Mouse (Mus musculus): ENCODE results near the gene Maged2.

Gene Maged2

DNA sequence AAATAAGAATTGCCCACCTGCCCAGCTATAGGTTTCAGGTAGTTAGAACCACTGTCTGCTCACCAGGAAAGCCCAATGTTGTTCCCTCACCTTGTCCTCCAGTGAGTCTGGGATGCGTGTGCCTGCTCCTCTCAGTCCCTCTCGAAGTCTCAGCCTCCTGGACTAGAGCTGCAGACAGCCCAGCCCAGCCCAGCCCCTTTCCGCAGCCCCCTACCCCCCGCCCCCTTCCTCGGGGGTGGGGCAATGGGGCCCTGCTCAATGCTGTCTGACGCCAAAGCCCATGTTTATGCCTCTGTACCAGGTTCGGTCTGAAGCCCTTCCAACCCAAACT is at the start of gene Maged2:
Gene Maged2, minus strand, starts transcription at position 207 of the 331 bp plus-strand sequence.
- 5% methylated on average over 7 of the region's 7 CpGs for WGBS

DNA sequence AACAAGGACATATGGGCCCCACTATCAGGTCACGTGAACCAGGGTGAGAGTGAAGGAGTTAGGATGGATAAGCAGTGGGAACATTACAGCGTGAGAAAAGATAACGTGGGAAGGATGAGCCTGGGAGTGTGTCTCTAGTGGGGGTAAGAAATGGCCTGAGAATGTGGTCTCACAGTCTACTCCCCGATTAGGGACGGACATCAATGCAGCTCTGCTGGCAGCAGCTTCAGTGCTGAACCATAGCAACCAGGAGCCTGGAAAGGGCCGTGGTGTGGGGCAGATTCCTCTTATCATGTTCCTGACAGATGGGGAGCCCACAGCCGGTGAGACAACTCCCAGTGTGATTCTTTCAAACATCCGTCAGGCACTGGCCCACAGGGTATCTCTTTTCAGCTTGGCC is 34.1 kb upstream of the Maged2 start:
- WGBS = 68% methylated on average over 8 of the region's 8 CpGs

DNA sequence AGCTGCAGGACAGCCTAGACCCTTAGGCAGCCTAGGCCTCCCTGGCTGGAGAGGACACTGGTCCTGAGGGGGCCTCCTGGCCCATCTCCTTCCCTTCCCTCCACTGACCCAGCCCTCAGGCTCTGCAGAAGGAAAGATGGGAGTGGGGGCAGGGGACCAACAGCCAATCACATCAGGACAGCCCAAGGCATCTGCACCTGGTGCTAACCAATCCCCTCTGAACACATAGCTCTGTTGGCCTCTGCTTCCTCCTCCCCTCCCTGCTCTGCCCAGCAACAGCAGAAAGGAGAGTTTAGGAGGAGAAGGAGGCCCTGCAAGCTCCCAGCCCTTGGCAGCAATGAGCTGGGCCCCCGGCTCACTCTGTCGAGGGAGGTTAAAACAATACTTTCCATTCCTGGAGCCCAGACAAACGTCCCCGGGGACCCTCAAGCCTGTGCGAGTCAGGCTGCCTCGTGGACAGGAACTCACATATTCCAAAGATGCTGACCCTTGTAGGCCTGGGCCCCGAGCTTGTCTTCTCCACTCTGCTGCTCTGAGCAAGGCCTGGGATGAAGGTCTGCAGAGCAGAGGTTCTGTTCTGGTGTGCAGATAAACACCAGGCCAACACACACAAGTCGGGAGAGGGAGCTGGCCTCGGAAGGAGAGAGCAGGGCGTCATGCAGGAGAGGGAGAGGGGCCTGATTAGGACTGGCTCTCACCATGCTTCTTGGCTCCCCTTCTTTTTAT is 31.5 kb upstream of the Maged2 start:
- WGBS = 64% methylated on average over 4 of the region's 10 CpGs

DNA sequence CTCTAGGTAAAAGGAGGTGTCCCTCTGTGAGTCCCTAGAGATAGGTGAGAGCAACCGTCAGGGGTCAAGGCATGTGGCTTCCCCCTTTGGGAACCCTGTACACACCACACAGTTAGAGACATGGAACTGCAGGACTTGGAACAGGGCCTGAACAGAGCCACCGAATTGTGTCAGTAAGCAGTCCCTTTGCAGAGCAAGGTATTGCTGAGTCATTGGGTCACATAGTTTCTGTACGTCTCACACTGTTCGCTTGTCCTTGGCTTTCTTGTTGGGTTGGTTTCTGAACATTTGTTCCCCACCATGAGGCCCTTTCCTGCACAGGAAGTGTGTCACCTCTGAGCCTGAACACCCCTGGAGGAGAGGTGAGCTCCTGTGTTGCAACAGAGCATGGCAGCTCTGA is 29.1 kb upstream of the Maged2 start:
- 76% methylated on average over 2 of the region's 4 CpGs for WGBS

DNA sequence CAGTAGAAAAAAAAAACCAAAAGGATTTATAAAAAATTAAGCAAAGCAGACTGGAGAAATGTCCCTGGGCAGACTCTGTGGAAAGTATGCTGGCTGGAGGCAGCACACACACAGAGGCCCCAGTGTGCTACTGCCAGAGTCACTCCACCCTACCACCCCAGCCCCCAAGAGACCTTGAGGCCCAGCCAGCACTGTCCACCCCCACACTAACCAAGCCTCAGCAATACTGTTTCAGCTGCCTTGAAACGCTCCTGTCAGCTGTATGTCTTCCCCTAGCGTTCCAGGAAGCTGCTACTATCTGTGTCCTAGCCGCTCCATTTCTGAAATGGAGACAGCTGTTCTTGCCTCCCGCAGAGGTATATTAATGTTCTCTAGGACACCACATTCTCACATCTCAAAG is 16.2 kb upstream of the Maged2 start:
- 59% methylated on average over 4 of the region's 4 CpGs for WGBS

DNA sequence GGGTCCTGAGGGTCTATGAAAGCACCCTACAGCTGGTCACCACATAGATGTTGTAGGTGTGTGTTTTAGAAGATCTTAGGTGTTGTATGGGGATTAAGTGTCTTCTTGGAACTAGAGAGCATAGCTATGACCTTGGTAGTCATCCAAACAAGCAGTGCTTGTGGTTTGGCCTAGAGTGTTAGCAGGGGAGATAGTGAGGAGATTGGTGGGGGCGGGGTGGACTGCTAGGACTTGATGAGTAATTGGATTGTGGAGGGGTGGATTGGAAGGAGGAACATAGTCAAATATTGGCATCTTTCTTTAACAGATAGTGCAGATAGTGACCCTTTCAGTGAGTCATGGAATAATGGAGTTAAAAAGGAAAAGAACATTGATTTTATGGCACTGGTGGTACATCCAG is 1.5 kb upstream of the Maged2 start:
- 94% methylated on average over 1 of the region's 1 CpGs for WGBS

DNA sequence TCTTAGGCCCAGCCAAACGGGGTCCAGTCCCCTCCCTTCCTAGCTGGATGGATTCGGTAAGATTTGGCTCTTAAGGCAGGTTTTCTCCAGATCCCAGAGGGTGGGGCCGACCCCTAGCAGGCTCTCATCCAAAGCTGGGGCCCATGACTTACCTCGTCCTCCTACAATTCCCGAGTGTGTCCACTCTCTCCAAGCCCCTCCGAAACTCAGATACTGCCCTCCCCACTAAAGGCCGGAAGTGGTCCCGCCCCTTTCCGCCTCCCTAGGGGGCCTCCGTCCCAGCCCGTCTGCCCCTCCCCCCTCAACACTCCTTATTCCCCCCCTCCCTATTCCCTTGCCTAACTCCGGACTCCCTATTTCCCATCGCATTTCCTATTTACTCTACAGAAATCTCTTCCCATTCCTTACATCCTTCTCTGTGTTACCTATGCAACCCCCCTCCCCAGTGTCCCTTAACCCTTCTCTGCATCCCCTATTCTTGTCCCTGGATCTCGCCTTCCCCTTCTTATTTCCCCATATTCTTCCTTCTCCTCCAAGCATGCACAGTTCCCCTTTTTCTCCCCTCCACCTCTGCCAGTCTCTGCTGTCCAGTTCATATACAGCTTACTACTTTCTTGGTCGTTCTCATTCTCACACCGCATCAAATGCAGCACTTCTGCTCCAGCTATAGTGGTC is 544 bp downstream of the Maged2 start:
- 10% methylated on average over 16 of the region's 16 CpGs for WGBS

DNA sequence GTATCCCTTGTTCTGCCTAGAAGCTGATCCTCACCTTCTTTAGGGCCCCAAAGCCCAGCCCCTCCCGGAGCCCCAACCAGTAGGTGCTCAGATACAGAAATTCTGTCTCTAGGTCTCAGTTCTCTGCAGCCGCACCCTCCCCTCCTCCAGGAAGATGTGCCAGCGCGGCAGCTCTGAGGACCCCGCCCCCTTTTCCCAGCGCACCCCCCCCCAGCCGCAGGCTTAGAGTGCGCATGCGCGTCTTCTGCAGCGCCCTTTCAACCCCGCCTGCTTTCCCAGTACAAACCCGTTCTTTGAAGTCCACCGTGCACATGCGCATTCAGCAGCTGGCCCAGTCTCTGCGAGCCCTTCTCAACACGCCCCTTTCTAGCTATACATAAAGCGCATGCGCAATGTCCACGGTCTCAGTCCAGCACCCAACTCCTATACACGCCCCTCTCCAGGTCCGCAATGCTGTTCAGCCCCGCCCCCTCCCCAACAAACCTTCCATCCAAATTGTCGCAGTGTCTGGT is 1.3 kb downstream of the Maged2 start:
- WGBS = 4% methylated on average over 24 of the region's 24 CpGs

DNA sequence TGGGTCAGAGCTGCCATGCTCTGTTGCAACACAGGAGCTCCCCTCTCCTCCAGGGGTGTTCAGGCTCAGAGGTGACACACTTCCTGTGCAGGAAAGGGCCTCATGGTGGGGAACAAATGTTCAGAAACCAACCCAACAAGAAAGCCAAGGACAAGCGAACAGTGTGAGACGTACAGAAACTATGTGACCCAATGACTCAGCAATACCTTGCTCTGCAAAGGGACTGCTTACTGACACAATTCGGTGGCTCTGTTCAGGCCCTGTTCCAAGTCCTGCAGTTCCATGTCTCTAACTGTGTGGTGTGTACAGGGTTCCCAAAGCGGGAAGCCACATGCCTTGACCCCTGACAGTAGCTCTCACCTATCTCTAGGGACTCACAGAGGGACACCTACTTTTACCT is 13.2 kb downstream of the Maged2 start:
- WGBS = 79% methylated on average over 2 of the region's 4 CpGs

DNA sequence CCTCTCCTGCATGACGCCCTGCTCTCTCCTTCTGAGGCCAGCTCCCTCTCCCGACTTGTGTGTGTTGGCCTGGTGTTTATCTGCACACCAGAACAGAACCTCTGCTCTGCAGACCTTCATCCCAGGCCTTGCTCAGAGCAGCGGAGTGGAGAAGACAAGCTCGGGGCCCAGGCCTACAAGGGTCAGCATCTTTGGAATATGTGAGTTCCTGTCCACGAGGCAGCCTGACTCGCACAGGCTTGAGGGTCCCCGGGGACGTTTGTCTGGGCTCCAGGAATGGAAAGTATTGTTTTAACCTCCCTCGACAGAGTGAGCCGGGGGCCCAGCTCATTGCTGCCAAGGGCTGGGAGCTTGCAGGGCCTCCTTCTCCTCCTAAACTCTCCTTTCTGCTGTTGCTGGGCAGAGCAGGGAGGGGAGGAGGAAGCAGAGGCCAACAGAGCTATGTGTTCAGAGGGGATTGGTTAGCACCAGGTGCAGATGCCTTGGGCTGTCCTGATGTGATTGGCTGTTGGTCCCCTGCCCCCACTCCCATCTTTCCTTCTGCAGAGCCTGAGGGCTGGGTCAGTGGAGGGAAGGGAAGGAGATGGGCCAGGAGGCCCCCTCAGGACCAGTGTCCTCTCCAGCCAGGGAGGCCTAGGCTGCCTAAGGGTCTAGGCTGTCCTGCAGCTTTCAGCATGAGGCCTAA is 15.5 kb downstream of the Maged2 start:
- 63% methylated on average over 3 of the region's 10 CpGs for WGBS

All from cerebral cortex, adult 2 months (tissue).